Mouse (Mus musculus) left cerebral cortex, postnatal 14 days (tissue): ENCODE results near the gene Guca2b. TPM values are rescaled to one million over a fixed set of nuclear protein-coding genes. Genes with fewer than 3 reads are reported as not detected.

Experiments
- DNase-seq, 2 experiments: peaks; one replicate each; pipeline ENCODE4 v3.0.0; 2021 to 2022; ENCODE audit warnings: low spot score in 2 of 2, mixed read lengths in 1 of 2
- intact Hi-C: fragments of 180-260 bp; cut with DNase I; formaldehyde crosslinking; loops from one replicate; pipeline ENCODE4 v1.15.1; 2025
- total RNA-seq, 2 experiments: library from RNA; stranded (reverse); gene quantifications; 2 replicates each; pipeline ENCODE4 v1.2.3; 2021

The Guca2b gene
- total RNA-seq, 2 experiments from 2014 or later, result not detected

DNA sequence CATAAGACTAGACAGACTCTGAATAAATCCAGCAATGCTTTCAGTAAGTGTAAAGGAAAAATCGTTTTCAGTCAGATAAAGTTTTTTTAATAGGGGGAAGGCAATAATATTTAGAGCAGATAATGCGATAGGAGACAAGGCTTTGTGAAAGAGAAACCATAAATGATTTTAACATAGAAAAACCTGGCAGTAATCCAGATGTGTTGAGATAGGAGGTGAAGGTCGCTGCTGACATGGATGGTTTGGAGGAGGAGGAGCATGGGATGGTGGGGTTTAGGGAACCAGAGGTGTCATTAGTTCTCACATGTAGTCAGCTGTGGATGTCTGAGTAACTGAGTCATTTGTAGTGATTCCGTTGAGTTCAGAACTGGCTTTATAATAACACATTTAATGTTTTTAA, 44.0 kb downstream of the Guca2b start:
- intact Hi-C loops, result no loop called here
- DNase-seq, result no peak

DNA sequence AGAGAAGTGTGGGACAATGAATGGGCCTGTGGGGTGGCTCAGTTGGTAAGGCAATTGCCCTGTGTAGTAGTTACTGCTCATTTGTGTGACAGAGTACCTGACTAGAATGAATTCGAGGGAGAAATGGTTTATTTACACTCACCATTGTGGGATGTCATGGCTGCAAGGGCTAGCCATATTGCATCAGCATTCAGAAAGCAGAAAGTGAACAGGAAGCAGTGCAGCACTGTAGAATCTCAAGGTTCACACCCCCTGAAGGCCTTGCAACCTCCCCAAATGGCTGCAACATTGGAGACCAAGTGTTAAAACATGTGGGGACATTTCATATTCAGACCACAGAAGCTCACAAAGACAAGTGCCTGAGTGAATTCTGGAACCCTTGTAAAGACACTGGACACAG, 44.7 kb downstream of the Guca2b start:
- no peak for DNase-seq
- intact Hi-C loops, result no loop called here

DNA sequence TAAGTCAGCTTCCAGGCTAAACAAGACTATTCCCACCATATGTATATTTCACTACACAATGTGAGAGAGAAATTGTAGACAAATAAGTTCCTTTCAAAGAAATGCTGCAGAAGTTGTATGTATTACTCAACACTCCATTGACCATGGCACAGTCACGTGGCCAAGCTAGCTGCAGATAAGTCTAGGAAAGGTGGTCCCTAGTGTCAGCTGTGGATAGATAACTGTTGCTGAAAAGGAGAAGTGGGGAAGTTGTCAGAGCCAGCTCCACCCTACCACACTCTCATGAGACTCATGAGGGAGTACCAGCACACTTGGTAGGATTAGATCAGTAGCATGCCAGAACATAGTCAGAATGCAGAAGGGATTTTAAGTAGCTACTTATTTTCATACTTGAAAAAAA, 49.3 kb downstream of the Guca2b start:
- intact Hi-C loops, result no loop called here
- no peak for DNase-seq

Other genes starting within 250 kb of the Guca2b start
- gene Ccdc30, start 243.4 kb downstream of the Guca2b start, total RNA-seq, result 10 to 100 TPM; 19.4 to 19.8 TPM
- gene Ppcs, start 236.5 kb downstream of the Guca2b start, total RNA-seq, result 1 to 10 TPM; 4.5 to 5.7 TPM
- under 1 TPM in 1 of 2 experiments, not detected in 1; 0.23 TPM for gene Zmynd12, start 236.1 kb downstream of the Guca2b start, total RNA-seq
- gene Rimkla, start 166.3 kb downstream of the Guca2b start, total RNA-seq, result 10 to 100 TPM; 11.6 to 13.5 TPM
- 10 to 100 TPM; 64.7 to 71.2 TPM for gene Foxj3, start 122.0 kb downstream of the Guca2b start, total RNA-seq
- gene Frg2f1, start 119.4 kb downstream of the Guca2b start, total RNA-seq, result 10 to 100 TPM; 24.6 to 25.4 TPM
- gene Guca2a, start 21.2 kb downstream of the Guca2b start, total RNA-seq, result not detected
- gene Hivep3, start 74.8 kb upstream of the Guca2b start, total RNA-seq, result 10 to 100 TPM; 65.4 to 79.8 TPM